Mouse (Mus musculus): Measurements from ENCODE around the gene Olfr38. TPM values are rescaled to one million over a fixed set of nuclear protein-coding genes. Genes with fewer than 3 reads are reported as not detected.

Olfr38 gene
- polyA plus RNA-seq (2015; fragmentation: Nextera tagmentation; extraction: Ambion mirVana), result not detected in 2 replicates

DNA sequence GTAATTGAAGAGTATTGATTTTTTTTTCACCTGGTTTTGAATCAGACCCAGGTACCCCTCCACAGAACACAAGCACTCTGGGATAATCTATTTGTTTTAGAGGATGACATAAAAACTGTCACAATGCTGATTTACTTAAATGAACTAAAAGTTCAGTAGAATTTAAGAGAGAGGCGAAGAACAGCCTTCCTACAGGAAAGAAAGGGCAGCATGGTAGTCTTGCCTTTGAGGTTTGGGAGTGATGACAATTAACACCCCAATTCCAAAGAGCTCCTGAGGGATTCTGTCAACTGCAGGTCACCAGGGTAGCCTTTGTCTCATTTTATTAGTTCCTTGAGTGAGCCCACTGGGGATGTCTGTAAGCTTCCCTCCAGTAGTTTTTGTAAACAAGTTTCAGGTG lies at the start of gene Olfr38:
Gene Olfr38, plus strand, starts transcription at position 301 of the 400 bp plus-strand sequence.
- H3K4me2 ChIP-seq (replicated peaks), result no peak within 1 kb of the TSS
- H3K9ac ChIP-seq (replicated peaks), result no peak within 1 kb of the TSS
- H3K27me3 ChIP-seq, result no peaks in the 10 kb centered on the region
- WGBS, result 56% methylated on average over 1 of the region's 1 CpGs
- H3K4me3 ChIP-seq, result no peak within 1 kb of the TSS
- no peaks in the 10 kb centered on the region for H3K36me3 ChIP-seq
- no peak for ATAC-seq (replicated peaks)
- H3K9me3 ChIP-seq, result no peaks in the 10 kb centered on the region
- H3K4me1 ChIP-seq, result no peaks in the 10 kb centered on the region
- no peak within 1 kb of the TSS for H3K27ac ChIP-seq (replicated peaks)

DNA sequence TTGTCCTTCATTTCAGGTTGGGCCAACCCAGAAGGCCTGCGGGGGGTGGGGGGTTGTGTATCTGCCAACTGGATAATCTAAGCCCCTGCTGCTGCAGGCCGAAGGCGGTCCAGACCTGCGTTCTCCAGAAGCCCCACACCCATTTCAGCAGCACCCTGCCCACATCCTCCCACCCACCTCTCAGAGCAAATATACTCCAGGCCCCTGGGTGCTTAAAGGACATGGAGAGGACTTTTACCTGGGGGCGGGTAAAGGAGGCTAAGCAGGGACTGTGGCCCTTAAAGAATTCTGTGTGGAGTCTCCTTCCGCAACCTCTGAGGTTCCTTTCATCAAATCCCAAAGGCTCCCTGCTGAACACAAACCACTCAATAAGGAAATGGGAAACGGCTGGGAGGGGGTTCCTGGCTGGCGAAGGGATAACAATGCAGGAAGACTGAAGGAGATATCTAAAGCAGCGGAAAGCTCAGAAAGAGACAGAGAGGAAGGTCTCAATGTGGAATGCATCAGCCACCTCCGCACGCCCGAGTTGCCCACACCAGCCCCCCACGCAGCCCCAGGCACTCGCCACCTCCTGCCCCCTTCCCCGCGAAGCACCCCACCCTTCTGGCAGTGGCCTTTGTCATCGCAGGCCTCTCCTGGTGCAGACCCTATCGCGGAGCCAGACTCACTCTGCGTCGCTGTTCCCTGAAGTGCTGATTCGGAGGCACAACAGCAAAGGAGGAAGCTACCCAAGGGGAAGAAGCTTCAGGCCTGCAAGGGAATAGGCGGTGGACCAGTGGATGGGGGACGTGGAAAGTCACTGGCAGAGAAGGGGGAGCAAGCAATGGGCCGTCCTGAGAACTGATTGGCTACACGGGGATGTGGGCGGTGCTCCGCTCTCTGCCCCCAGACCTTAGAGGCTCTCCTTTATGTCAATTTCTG lies 46.7 kb upstream of the Olfr38 start, which contains the start of gene Tcaf1:
Gene Tcaf1, minus strand, starts transcription at position 798 of the 921 bp plus-strand sequence.
- Histone ChIP-seq H3K9ac (replicated peaks) (peak within 1 kb of the TSS; percentile 99), H3K4me1 (peaks cover 25% of the 10 kb centered on the region)
- peak; percentile 100 for ATAC-seq (replicated peaks)

DNA sequence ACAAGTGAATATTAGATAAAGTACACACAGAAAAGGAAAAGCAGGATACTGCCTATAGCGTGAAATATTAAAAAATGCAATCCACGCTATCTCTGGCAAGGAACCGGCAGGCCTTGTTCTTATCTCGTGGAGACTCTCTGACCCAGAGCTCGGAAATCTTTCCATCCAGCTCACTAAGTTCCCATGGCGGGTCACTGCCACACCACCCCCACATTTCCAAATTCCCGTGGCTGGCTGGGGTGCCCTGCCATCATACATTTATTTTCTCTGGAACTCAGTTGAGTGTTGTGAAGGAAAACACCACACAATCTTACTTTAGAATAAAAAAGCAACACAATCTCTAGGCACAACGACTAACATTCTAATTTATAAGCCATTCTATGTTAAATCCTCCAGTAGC lies 41.5 kb upstream of the Olfr38 start:
- ATAC-seq (replicated peaks), result no peak
- Histone ChIP-seq H3K9me3 (no peaks in the 10 kb centered on the region), H3K36me3 (no peaks in the 10 kb centered on the region), H3K27me3 (no peaks in the 10 kb centered on the region), H3K4me1 (no peaks in the 10 kb centered on the region; the same call in 1 of the 2 replicates), H3K9ac (replicated peaks) (no peak overlapping the region), H3K27ac (replicated peaks) (no peak overlapping the region), H3K4me3 (no peak overlapping the region), H3K4me2 (replicated peaks) (no peak overlapping the region)
- 74% methylated on average over 8 of the region's 8 CpGs for WGBS

More for the DNA sequence above, 46.7 kb upstream of the Olfr38 start, which contains the start of gene Tcaf1:
- peak within 1 kb of the TSS; percentile 99 for H3K27ac ChIP-seq (replicated peaks)
- peak within 1 kb of the TSS; percentile 85 for H3K4me3 ChIP-seq
- no peaks in the 10 kb centered on the region for H3K9me3 ChIP-seq
- H3K36me3 ChIP-seq, result no peaks in the 10 kb centered on the region
- WGBS, result under 1% methylated on average over 28 of the region's 28 CpGs
- H3K27me3 ChIP-seq, result no peaks in the 10 kb centered on the region
- peak within 1 kb of the TSS; percentile 67 for H3K4me2 ChIP-seq (replicated peaks)

- Histone ChIP-seq H3K36me3 (no peaks in the 10 kb centered on the region), H3K27ac (replicated peaks) (no peak overlapping the region), H3K9ac (replicated peaks) (no peak overlapping the region), H3K9me3 (no peaks in the 10 kb centered on the region), H3K4me2 (replicated peaks) (no peak overlapping the region), H3K4me1 (no peaks in the 10 kb centered on the region), H3K27me3 (no peaks in the 10 kb centered on the region), H3K4me3 (no peak overlapping the region)
- ATAC-seq (replicated peaks), result no peak
Measured at GRCm38 (mm10) chr6:42717973-42718372, 38.2 kb upstream of the Olfr38 start.

GRCm38 (mm10) chr6:42739071-42739470 lies 17.1 kb upstream of the Olfr38 start, which contains the start of gene Olfr453:
Gene Olfr453 (plus strand): TSS chr6:42739371.
- H3K4me3 ChIP-seq, result no peak within 1 kb of the TSS
- no peak within 1 kb of the TSS for H3K9ac ChIP-seq (replicated peaks)
- H3K27me3 ChIP-seq, result no peaks in the 10 kb centered on the region
- no peak for ATAC-seq (replicated peaks)
- H3K4me1 ChIP-seq, result no peaks in the 10 kb centered on the region
- no peaks in the 10 kb centered on the region for H3K9me3 ChIP-seq
- WGBS, result 94% methylated on average over 1 of the region's 1 CpGs
- H3K4me2 ChIP-seq (replicated peaks), result no peak within 1 kb of the TSS
- H3K36me3 ChIP-seq, result no peaks in the 10 kb centered on the region
- no peak within 1 kb of the TSS for H3K27ac ChIP-seq (replicated peaks)

GRCm38 (mm10) chr6:42742303-42742702 lies 13.9 kb upstream of the Olfr38 start:
- Histone ChIP-seq H3K4me1 (no peaks in the 10 kb centered on the region), H3K27me3 (no peaks in the 10 kb centered on the region), H3K9ac (replicated peaks) (no peak overlapping the region), H3K36me3 (no peaks in the 10 kb centered on the region), H3K9me3 (no peaks in the 10 kb centered on the region), H3K4me3 (no peak overlapping the region), H3K27ac (replicated peaks) (no peak overlapping the region), H3K4me2 (replicated peaks) (no peak overlapping the region)
- ATAC-seq (replicated peaks), result no peak
- 82% methylated on average over 5 of the region's 5 CpGs for WGBS

GRCm38 (mm10) chr6:42747846-42748245 lies 8.4 kb upstream of the Olfr38 start:
- ATAC-seq (replicated peaks), result no peak
- Histone ChIP-seq H3K4me3 (no peak overlapping the region), H3K4me1 (no peaks in the 10 kb centered on the region), H3K9me3 (no peaks in the 10 kb centered on the region), H3K36me3 (no peaks in the 10 kb centered on the region), H3K4me2 (replicated peaks) (no peak overlapping the region), H3K27me3 (no peaks in the 10 kb centered on the region), H3K27ac (replicated peaks) (no peak overlapping the region), H3K9ac (replicated peaks) (no peak overlapping the region)

DNA sequence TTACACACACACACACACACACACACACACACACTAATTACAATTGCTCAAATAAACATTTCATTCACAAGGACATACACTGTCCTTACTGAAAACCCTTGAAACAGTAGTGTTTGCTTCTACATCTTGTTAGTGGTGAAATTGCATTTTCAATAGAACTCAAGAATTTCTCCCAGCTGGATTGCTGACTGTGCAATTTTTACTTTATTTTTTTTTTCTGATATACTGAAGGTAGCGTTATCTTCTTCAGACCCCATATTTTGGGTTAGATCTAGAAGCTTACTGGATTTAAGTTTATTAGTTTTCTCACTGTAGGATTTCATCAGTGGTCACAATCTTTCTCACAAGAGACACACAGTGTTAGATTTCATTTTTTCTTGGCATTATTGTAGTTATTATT lies 20.9 kb downstream of the Olfr38 start:
- no peaks in the 10 kb centered on the region for H3K4me1 ChIP-seq
- no peak overlapping the region for H3K4me2 ChIP-seq (replicated peaks)
- no peak overlapping the region for H3K4me3 ChIP-seq
- no peaks in the 10 kb centered on the region for H3K36me3 ChIP-seq
- 93% methylated on average over 1 of the region's 1 CpGs for WGBS
- no peaks in the 10 kb centered on the region for H3K27me3 ChIP-seq
- no peak overlapping the region for H3K9ac ChIP-seq (replicated peaks)
- no peak overlapping the region for H3K27ac ChIP-seq (replicated peaks)
- ATAC-seq (replicated peaks), result no peak
- H3K9me3 ChIP-seq, result no peaks in the 10 kb centered on the region

DNA sequence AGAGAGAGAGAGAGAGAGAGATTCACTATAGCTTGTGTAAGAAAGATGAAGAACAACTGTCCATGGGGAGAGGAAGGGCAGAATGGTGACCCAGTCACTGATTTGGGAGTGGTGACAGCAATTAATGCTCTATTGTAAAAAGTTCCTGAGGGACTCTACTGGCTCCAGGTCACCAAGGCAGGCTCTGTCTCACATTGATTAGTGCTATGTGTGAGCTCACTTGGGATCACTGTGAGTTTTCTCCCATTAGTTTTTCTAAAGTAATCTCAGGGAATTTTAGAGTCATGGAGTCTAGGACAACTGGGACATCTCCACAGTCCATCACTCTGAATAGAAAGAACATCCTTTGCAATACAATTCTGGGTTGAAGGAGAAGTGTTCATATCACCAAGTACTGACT lies 28.6 kb downstream of the Olfr38 start, which contains the start of gene Olfr452:
Gene Olfr452, plus strand, starts transcription at position 301 of the 400 bp plus-strand sequence.
- Histone ChIP-seq H3K27ac (replicated peaks) (no peak within 1 kb of the TSS), H3K4me1 (no peaks in the 10 kb centered on the region), H3K9ac (replicated peaks) (no peak within 1 kb of the TSS), H3K9me3 (no peaks in the 10 kb centered on the region), H3K27me3 (no peaks in the 10 kb centered on the region), H3K36me3 (no peaks in the 10 kb centered on the region), H3K4me3 (no peak within 1 kb of the TSS), H3K4me2 (replicated peaks) (no peak within 1 kb of the TSS)
- ATAC-seq (replicated peaks), result no peak

GRCm38 (mm10) chr6:42790247-42790948 lies 34.2 kb downstream of the Olfr38 start:
- peak overlapping the region; percentile 68 for H3K27ac ChIP-seq (replicated peaks)
- ATAC-seq (replicated peaks), result 0 out of 2 replicates have a peak, but pooled peaks have one; percentile 19
- H3K9ac ChIP-seq (replicated peaks), result no peak overlapping the region
- WGBS, result 37% methylated on average over 4 of the region's 4 CpGs
- H3K4me2 ChIP-seq (replicated peaks), result no peak overlapping the region
- H3K4me1 ChIP-seq, result no peaks in the 10 kb centered on the region
- H3K9me3 ChIP-seq, result no peaks in the 10 kb centered on the region
- no peaks in the 10 kb centered on the region for H3K27me3 ChIP-seq
- H3K36me3 ChIP-seq, result no peaks in the 10 kb centered on the region
- H3K4me3 ChIP-seq, result no peak overlapping the region

DNA sequence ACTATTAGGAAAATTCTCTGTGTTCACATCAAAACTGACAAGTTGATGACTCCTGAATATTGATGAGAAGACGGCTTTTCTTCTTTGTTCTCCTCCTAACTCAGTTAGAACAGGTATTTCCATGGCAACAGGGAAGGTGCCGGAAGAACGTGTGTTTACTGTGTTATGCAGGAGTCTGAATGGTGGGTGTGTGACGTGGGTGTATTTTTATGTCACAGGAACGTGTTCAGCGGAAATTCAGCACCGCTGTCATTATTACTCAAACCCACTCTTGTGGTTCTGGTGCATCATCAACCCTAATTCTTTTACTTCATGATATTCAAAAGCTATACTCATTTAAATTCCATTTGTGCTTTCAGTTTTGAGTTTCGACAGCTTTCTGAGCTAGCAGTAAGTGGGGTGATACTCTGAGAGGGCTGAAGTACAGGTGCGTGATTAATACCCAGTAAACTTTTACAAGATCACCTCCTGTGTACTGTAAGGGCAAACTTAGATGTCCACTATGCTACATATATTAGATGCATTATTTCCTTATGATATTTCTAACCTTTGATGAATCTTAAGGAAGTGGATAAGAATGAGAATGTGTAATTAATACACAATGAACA lies 34.8 kb downstream of the Olfr38 start:
- peak; percentile 92 for ATAC-seq (replicated peaks)
- 55% methylated on average over 9 of the region's 9 CpGs for WGBS
- peak overlapping the region; percentile 68; the same call in 1 of the 2 replicates for H3K27ac ChIP-seq (replicated peaks)
- H3K36me3 ChIP-seq, result no peaks in the 10 kb centered on the region
- H3K4me2 ChIP-seq (replicated peaks), result no peak overlapping the region
- H3K4me1 ChIP-seq, result no peaks in the 10 kb centered on the region
- no peak overlapping the region for H3K4me3 ChIP-seq
- no peak overlapping the region for H3K9ac ChIP-seq (replicated peaks)
- no peaks in the 10 kb centered on the region for H3K27me3 ChIP-seq
- no peaks in the 10 kb centered on the region for H3K9me3 ChIP-seq

DNA sequence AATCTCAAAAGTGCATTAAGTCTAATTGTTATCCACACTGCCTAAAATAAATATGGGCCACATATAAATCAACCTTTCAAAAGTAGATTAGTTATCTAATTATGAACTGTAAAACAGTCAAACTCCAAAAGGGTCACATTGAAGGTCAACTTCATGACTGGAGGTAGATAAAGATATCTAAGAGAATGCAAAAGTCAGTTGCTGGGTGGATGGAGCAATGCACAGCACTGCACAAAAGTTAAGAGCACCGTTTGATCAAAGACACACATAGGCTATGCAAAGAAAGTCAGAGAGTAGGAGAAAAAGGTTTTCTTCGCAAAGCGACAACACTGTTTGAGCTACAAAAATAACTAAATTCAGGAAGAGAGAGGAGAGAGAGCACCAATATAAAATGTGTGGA lies 38.8 kb downstream of the Olfr38 start:
- no peak overlapping the region for H3K4me3 ChIP-seq
- H3K27me3 ChIP-seq, result no peaks in the 10 kb centered on the region
- no peak for ATAC-seq (replicated peaks)
- no peak overlapping the region for H3K27ac ChIP-seq (replicated peaks)
- 89% methylated on average over 3 of the region's 3 CpGs for WGBS
- no peaks in the 10 kb centered on the region for H3K4me1 ChIP-seq
- H3K36me3 ChIP-seq, result no peaks in the 10 kb centered on the region
- H3K9me3 ChIP-seq, result no peaks in the 10 kb centered on the region
- no peak overlapping the region for H3K9ac ChIP-seq (replicated peaks)
- H3K4me2 ChIP-seq (replicated peaks), result no peak overlapping the region
